Mouse (Mus musculus) hindbrain, embryonic 11.5 days (tissue): Measurements from ENCODE around the gene Gm13283. TPM values are rescaled to one million over a fixed set of nuclear protein-coding genes. Genes with fewer than 3 reads are reported as not detected.
"Not testable (repeated sequence)": the region's sequence is repeated elsewhere in the genome, so short reads cannot be mapped to it uniquely, and the experiment has no call there.

Source experiments
- ATAC-seq: fragments of 200-750 bp; cut with Nextera tagmentation; 2 replicates; pipeline ENCODE4 v1.8.0; 2017; ENCODE audit warnings: mild to moderate bottlenecking, moderate TSS enrichment, moderate library complexity; ENCODE audit not compliant: low FRiP score
- DNase-seq: peaks from one replicate; pipeline ENCODE4 v3.0.0-alpha.2; 2015; ENCODE audit warnings: low spot score
- H3K27ac ChIP-seq: fragments of 300-500 bp; sonication (generic); 2 replicates; pipeline ENCODE4 v1.5.1; 2014; ENCODE audit warnings: mild to moderate bottlenecking, low read depth, low read length
- H3K27me3 ChIP-seq: fragments of 300-500 bp; sonication (generic); 2 replicates; pipeline ENCODE4 v1.6.1; 2014; ENCODE audit warnings: mild to moderate bottlenecking, low read length, moderate library complexity, mixed read lengths; ENCODE audit not compliant: control insufficient read depth, insufficient read depth
- H3K36me3 ChIP-seq: fragments of 300-500 bp; sonication (generic); 2 replicates; pipeline ENCODE4 v1.6.1; 2014; ENCODE audit warnings: mild to moderate bottlenecking, low read length, moderate library complexity, mixed read lengths; ENCODE audit not compliant: control insufficient read depth, insufficient read depth
- H3K4me1 ChIP-seq: fragments of 300-500 bp; sonication (generic); replicated peaks from 2 replicates; pipeline ENCODE4 v1.6.1; 2014; ENCODE audit warnings: low read length, mixed read lengths; ENCODE audit not compliant: control insufficient read depth, insufficient read depth
- H3K4me2 ChIP-seq: fragments of 300-500 bp; sonication (generic); replicated peaks from 2 replicates; pipeline ENCODE4 v1.6.1; 2014; ENCODE audit warnings: mild to moderate bottlenecking, low read depth, low read length
- H3K4me3 ChIP-seq: fragments of 300-500 bp; sonication (generic); 2 replicates; pipeline ENCODE4 v1.5.1; 2014; ENCODE audit warnings: low read depth, low read length
- H3K9ac ChIP-seq: fragments of 300-500 bp; sonication (generic); 2 replicates; pipeline ENCODE4 v1.6.1; 2014; ENCODE audit warnings: low read depth, low read length
- H3K9me3 ChIP-seq: fragments of 300-500 bp; sonication (generic); 2 replicates; pipeline ENCODE4 v1.6.1; 2016; ENCODE audit warnings: low read length; ENCODE audit not compliant: control insufficient read depth
- WGBS: fragments of 180-500 bp; shearing (Covaris S2); extraction: QIAGEN DNeasy Blood & Tissue Kit; methylation state at CpG from one replicate; pipeline ENCODE4 v1.1.7; 2014; 5-methylcytosine and 5-hydroxymethylcytosine counted together
- polyA plus RNA-seq: library from polyadenylated mRNA; unstranded; fragments of >200 nt; fragmentation: Nextera tagmentation; extraction: Ambion mirVana; gene quantifications from 2 replicates; pipeline ENCODE4 v1.2.1, GENCODE M21; 2014

The Gm13283 gene
- polyA plus RNA-seq, 1 experiment from 2014 or later: 0.20 TPM

DNA sequence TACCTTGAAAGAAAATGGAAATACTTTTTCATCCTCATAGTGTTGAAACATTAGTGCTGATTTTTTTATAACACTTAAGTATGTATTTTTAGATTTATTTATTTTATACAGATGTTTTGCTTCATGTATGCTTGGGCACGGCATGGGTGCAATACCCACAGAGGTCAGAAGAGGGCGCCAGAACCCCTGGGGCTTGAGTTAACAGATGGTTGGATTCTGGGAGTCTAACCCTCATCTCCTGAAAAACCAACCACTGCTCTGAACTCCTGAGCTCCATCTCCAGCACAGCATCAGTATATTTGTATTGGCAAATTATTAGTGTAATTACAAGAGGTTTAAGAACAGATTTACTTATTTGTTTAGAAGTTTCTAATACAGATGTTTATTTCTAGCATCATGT, 21.4 kb upstream of the Gm13283 start:
- Histone ChIP-seq H3K4me1 (no peaks in the 10 kb centered on the region), H3K9ac (no peak overlapping the region), H3K9me3 (no peaks in the 10 kb centered on the region), H3K27me3 (no peaks in the 10 kb centered on the region), H3K36me3 (no peaks in the 10 kb centered on the region), H3K27ac (no peak overlapping the region), H3K4me3 (no peak overlapping the region), H3K4me2 (no peak overlapping the region)
- DNase-seq: peak; percentile 87
- 5% methylated on average over 2 of the region's 2 CpGs for WGBS
- no peak for ATAC-seq

DNA sequence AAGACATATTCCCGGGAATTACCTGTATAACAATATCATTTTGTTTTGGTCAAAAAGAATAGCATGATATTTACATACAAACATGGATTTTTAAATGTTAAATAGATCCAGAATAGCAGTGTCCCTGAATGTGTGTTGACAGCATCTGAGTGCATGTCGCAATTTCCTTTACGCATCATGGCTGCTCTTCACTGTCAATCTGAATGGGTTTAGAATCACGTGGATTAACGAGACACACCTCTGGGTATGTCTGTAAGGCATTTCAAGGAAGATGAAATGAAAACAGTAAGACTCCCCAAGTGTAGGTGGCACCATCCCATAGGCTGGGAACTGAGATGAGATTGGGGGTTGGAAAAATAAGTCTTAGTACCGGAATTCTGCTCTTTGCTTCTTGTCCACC, 20.9 kb upstream of the Gm13283 start:
- WGBS: 90% methylated on average over 6 of the region's 6 CpGs
- Histone ChIP-seq H3K27me3 (no peaks in the 10 kb centered on the region), H3K4me1 (no peaks in the 10 kb centered on the region), H3K4me3 (no peak overlapping the region), H3K4me2 (no peak overlapping the region), H3K9me3 (no peaks in the 10 kb centered on the region), H3K36me3 (no peaks in the 10 kb centered on the region), H3K9ac (no peak overlapping the region), H3K27ac (no peak overlapping the region)
- DNase-seq: no peak
- ATAC-seq: no peak

DNA sequence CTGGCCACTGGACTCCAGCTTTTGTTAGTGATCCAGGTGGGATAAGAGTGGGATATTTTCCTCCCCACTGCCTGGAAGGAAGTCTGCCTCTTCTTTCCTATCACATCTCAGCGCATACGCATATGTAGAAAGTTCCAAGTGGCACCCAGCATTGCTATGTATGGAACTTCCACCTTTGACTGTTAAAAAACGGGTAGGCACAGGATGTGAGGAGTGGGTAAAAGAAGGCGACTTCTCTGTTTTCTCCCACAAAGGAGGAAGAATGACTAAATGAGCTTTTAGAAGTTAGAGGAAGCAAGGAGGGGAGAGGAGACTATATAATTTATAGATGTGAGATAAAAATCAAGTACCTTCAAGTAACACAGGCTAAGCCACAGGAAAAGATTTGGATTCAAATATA, 18.5 kb upstream of the Gm13283 start:
- no peaks in the 10 kb centered on the region for H3K9me3 ChIP-seq

DNA sequence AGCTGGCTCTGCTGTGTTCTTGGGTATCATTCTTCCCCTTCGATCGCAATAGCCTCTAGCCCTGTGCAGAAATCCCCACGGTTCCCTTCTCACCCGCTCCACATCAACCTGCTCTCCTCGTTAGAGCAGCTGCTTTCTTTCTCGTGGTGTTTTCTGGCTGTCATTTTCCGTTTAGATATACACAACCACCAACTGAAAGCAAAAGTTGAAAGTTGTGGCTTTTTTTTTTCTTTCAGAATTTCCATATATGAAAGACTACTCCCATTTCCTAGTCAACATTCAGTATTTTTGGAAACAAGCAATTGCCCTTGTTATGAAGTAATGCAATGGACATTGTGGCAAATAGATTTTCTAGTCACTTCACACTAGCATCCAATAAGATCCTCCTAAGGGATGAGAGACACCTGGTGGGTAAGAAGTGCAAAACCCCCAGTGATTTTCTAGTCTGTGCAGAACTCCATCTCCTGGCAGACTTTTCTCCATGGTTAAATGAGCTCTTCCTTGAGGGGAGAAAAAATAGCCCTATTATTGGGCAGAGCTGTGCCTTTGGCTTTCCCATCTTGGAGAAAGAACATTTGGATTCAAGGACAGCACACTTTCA, 17.0 kb upstream of the Gm13283 start:
- WGBS: 82% methylated on average over 7 of the region's 7 CpGs
- Histone ChIP-seq H3K27me3 (no peaks in the 10 kb centered on the region), H3K27ac (no peak overlapping the region), H3K4me3 (no peak overlapping the region), H3K9me3 (no peaks in the 10 kb centered on the region), H3K9ac (no peak overlapping the region), H3K36me3 (no peaks in the 10 kb centered on the region), H3K4me1 (no peaks in the 10 kb centered on the region), H3K4me2 (no peak overlapping the region)
- no peak for ATAC-seq
- no peak for DNase-seq

More for the DNA sequence above, 18.5 kb upstream of the Gm13283 start:
- Histone ChIP-seq H3K4me2 (no peak overlapping the region), H3K4me3 (no peak overlapping the region), H3K36me3 (no peaks in the 10 kb centered on the region), H3K27ac (no peak overlapping the region), H3K9ac (no peak overlapping the region), H3K27me3 (no peaks in the 10 kb centered on the region), H3K4me1 (no peaks in the 10 kb centered on the region)
- ATAC-seq (no peak), DNase-seq (no peak)
- WGBS: 93% methylated on average over 4 of the region's 4 CpGs

DNA sequence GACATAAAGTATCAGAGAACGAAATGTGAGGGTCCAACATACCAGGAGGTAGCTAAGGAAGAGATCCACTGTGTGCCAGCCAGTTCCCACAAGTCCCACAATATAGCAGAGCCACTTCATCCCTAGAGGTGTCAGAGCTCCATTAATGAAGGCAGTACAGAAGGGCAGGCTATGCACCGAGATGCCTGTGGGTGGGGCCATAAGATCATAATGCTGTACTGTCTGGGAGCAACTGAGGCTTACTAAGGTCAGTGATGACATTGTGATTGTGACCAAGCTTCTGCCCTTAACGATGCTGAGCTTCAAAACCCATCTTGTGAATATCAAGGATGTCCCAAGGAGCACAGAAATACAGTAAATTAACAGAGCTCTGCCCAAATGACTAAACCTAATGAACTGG, 15.7 kb upstream of the Gm13283 start:
- 80% methylated on average over 3 of the region's 3 CpGs for WGBS
- no peak overlapping the region for H3K9ac ChIP-seq
- H3K9me3 ChIP-seq: no peaks in the 10 kb centered on the region
- ATAC-seq: no peak
- H3K27me3 ChIP-seq: no peaks in the 10 kb centered on the region
- no peaks in the 10 kb centered on the region for H3K4me1 ChIP-seq
- no peak overlapping the region for H3K27ac ChIP-seq
- no peak for DNase-seq
- H3K4me2 ChIP-seq: no peak overlapping the region
- no peaks in the 10 kb centered on the region for H3K36me3 ChIP-seq
- H3K4me3 ChIP-seq: no peak overlapping the region

DNA sequence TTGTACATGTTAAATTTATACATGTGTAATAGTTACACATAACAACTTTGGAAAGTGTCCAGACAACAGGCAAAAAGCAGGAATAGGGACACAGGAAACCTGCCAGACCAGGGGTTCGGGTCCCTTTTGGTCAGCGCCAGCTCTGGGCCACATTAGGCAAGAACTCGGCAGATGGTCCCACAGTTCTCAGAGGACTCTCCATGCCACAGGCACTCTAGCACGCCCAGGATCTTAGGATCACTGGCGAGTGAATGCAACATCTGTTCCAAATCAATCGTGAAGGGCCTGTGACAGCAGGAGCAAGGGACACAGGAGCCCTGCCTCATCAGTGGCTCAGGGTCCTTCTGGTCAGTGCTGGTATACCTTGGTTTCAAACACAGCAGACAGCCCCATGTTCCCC, 10.0 kb upstream of the Gm13283 start:
- 60% methylated on average over 6 of the region's 6 CpGs for WGBS
- H3K4me1 ChIP-seq: no peaks in the 10 kb centered on the region
- DNase-seq (no peak), ATAC-seq (no peak)
- H3K27me3 ChIP-seq: no peaks in the 10 kb centered on the region
- H3K9me3 ChIP-seq: no peaks in the 10 kb centered on the region
- H3K9ac ChIP-seq: no peak overlapping the region
- H3K4me2 ChIP-seq: no peak overlapping the region
- no peaks in the 10 kb centered on the region for H3K36me3 ChIP-seq
- no peak overlapping the region for H3K27ac ChIP-seq
- H3K4me3 ChIP-seq: no peak overlapping the region

DNA sequence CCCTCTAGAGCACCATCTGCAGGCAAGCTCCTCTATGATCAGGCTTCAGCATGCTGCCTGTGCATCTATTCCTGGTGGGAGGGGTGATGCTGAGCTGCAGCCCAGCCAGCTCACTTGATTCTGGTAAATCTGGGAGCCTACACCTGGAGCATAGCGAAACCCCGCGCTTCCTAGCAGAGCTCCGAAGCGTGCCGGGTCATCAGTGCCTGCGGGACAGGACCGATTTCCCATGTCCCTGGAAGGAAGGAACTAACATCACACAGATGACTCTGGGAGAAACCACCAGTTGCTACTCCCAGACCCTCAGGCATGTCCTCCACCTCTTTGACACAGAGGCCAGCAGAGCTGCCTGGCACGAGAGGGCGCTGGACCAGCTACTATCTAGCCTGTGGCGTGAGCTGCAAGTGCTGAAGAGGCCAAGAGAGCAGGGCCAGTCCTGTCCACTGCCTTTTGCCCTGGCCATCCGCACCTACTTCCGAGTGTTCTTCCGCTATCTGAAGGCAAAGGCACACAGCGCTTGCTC, 5.0 kb upstream of the Gm13283 start, which contains the start of gene Gm13271:
Gene Gm13271 (plus strand): TSS at position 51 of the 523 bp plus-strand sequence.
- not testable (repeated sequence) for DNase-seq, ATAC-seq, H3K27me3 ChIP-seq, H3K4me3 ChIP-seq, H3K36me3 ChIP-seq, H3K27ac ChIP-seq, H3K9ac ChIP-seq, H3K4me2 ChIP-seq, H3K9me3 ChIP-seq, H3K4me1 ChIP-seq
- WGBS: 79% methylated on average over 15 of the region's 15 CpGs

DNA sequence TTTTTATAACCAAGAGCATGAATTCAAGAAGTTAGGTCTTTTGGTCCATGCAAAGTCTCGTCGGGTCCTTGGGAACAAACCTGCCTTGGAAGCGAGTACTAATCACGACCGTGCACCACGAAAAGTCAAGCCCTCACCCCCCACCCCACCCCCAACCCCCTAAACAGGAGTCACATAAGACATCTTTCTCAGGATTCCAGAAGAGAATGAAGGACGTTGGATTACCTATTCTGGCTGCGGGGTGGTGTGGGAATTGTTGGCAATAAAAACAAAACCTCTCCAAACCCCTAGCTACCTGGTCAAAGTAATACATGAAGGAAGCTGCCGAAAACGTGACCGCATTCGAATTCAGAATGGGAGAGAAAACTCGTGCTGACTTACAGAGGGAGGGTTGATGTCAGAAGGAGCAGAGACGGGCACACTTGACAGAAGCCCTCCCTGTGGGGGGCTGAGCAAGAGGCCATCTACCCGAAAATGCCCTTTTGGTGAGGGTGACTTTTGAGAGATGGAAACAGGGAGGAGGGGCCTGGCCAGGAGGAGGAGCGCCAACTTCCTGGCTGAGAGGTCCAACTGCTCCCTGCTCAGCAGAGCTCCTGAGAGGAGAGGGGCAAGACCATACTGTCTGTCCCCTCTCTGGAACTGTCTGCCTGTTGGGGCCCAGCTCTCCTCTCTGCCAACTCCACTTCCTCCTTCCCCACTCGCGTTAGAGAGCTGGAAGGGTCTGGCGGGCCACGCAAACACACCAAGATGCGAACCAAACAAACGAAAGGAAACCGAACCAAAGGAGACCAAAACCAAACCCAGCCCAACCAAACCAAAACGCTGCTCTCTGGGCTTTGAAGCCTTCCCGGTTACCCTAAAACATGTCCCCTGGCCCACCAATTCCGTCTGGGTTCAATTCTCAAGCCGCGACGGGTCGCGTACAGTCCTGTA, 3.1 kb upstream of the Gm13283 start:
- Histone ChIP-seq H3K4me3 (peak overlapping the region; percentile 44), H3K27ac (peak overlapping the region; percentile 49), H3K4me2 (peak overlapping the region; percentile 68)
- peak; percentile 59 for DNase-seq
- 10% methylated on average over 28 of the region's 31 CpGs for WGBS
- H3K4me1 ChIP-seq, H3K36me3 ChIP-seq, ATAC-seq, H3K9me3 ChIP-seq, H3K9ac ChIP-seq, H3K27me3 ChIP-seq: not testable (repeated sequence)
